Mouse (Mus musculus) myocyte (in vitro differentiated cells): ENCODE results near the gene Esam. TPM values are rescaled to one million over a fixed set of nuclear protein-coding genes. Genes with fewer than 3 reads are reported as not detected.

Experiments
- H3K27me3 ChIP-seq: one replicate; pipeline ENCODE4 v1.6.1; 2011; ENCODE audit not compliant: control insufficient read depth, insufficient read depth, insufficient read length
- H3K36me3 ChIP-seq: one replicate; pipeline ENCODE4 v1.6.1; 2011; ENCODE audit not compliant: control insufficient read depth, insufficient read depth
- H3K4me2 ChIP-seq: one replicate; pipeline ENCODE4 v1.6.1; 2011; ENCODE audit warnings: low read depth, control low read depth
- H3K4me3 ChIP-seq: one replicate; pipeline ENCODE4 v1.5.1; 2011; ENCODE audit warnings: mild to moderate bottlenecking, control low read depth, moderate library complexity
- H3K79me2 ChIP-seq: one replicate; pipeline ENCODE4 v1.6.1; 2011; ENCODE audit not compliant: control insufficient read depth, insufficient read depth
- H3ac ChIP-seq: one replicate; pipeline ENCODE4 v1.6.1; 2011; ENCODE audit not compliant: control insufficient read depth, insufficient read length
- CEBPB ChIP-seq: IDR thresholded peaks from 2 replicates; pipeline ENCODE4 v1.6.1; 2011; ENCODE audit warnings: mild to moderate bottlenecking, moderate library complexity; ENCODE audit not compliant: poor library complexity, insufficient read depth, severe bottlenecking
- E2F4 ChIP-seq: IDR thresholded peaks from one replicate; pipeline ENCODE4 v1.6.1; 2011; ENCODE audit warnings: mild to moderate bottlenecking, control low read depth, moderate library complexity; ENCODE audit not compliant: insufficient read depth
- MAX ChIP-seq: IDR thresholded peaks from one replicate; pipeline ENCODE4 v1.6.1; 2011; ENCODE audit warnings: low read depth, mild to moderate bottlenecking, control low read depth
- MYOD1 ChIP-seq, 3 experiments: IDR thresholded peaks; one replicate each; pipeline ENCODE4 v1.6.1; 2011; ENCODE audit warnings: control low read depth in 2 of 3, low read depth in 2 of 3, mild to moderate bottlenecking in 2 of 3, moderate library complexity in 1 of 3; ENCODE audit not compliant: insufficient read length in 2 of 3, control insufficient read depth in 1 of 3
- MYOG ChIP-seq, 3 experiments: IDR thresholded peaks; one replicate each; pipeline ENCODE4 v1.6.1; 2011; ENCODE audit warnings: control low read depth in 2 of 3, low read depth in 2 of 3, mild to moderate bottlenecking in 2 of 3; ENCODE audit not compliant: insufficient read length in 2 of 3, control insufficient read depth in 1 of 3, insufficient read depth in 1 of 3
- POLR2A ChIP-seq: IDR thresholded peaks from one replicate; pipeline ENCODE4 v1.6.1; 2011; ENCODE audit warnings: low read depth, mild to moderate bottlenecking, control low read depth, moderate library complexity; ENCODE audit not compliant: insufficient read length
- POLR2AphosphoS2 ChIP-seq: IDR thresholded peaks from one replicate; pipeline ENCODE4 v1.6.1; 2011; ENCODE audit warnings: low read depth, control low read depth; ENCODE audit not compliant: insufficient read length
- REST ChIP-seq: IDR thresholded peaks from one replicate; pipeline ENCODE4 v1.6.1; 2011; ENCODE audit warnings: mild to moderate bottlenecking, control low read depth, moderate library complexity; ENCODE audit not compliant: insufficient read depth, insufficient read length
- SRF ChIP-seq: IDR thresholded peaks from one replicate; pipeline ENCODE4 v1.6.1; 2011; ENCODE audit warnings: low read depth; ENCODE audit not compliant: control insufficient read depth, insufficient read length
- TCF12 ChIP-seq: IDR thresholded peaks from one replicate; pipeline ENCODE4 v1.6.1; 2011; ENCODE audit warnings: mild to moderate bottlenecking, control low read depth; ENCODE audit not compliant: poor library complexity, insufficient read depth, severe bottlenecking
- TCF3 ChIP-seq: IDR thresholded peaks from one replicate; pipeline ENCODE4 v1.6.1; 2011; ENCODE audit warnings: low read depth, control low read depth; ENCODE audit not compliant: insufficient read length
- USF1 ChIP-seq: IDR thresholded peaks from one replicate; pipeline ENCODE4 v1.6.1; 2011; ENCODE audit warnings: low read depth, mild to moderate bottlenecking, control low read depth, moderate library complexity
- polyA plus RNA-seq: library from polyadenylated mRNA; unstranded; fragments of >200 nt; fragmentation: generic; extraction: Trizol; gene quantifications from one replicate; pipeline ENCODE4 v1.2.1, GENCODE M21; 2012; ENCODE audit warnings: missing spikeins

Esam gene
- polyA plus RNA-seq, 1 experiment: 0.04 TPM

DNA sequence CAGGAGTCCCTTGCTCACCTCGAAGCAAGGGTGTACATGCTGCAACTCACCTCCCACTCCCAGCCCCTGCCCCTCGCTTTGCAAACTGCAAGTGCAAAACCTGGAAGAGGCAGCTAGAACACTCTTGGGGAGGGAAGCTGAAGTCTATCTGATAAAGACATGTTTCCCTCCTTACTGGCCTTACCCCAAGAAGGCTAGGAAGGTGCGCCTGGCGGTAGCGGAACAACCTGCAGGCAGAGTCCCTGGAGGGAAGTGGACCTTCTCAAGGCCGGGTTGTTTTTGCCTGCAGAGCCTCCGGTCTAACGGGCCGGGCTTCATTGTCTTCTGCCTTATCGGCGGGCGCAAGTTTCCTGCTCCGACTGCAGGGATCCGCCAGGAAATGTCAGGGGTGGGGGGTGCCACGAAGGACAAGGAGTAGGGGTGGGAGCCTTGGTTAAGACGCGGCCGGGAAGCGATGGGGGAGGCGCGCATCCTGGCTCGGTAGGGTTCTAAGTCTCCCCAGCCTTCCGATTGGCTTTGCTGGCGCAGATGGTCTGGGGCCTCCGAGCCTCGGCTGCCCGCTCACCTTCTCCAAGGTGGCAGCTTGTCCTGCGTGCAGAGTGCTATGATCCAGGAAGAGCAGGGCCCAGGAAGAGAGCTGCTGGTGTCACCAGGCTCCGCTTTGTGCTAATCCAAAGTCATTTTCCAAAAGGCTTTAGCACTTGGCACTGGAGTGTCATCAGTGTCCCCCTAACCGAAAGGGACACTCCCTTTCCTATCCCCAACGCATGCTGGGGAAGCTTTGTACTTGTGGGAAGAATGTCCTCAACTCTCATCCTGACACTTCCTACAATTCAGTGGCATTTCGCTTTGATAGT is 2.4 kb downstream of the Esam start:
- no peak overlapping the region for H3ac ChIP-seq
- no peaks in the 10 kb centered on the region for H3K27me3 ChIP-seq
- H3K36me3 ChIP-seq: no peaks in the 10 kb centered on the region
- TF ChIP-seq E2F4 (no peak), REST (no peak), MYOG (IDR thresholded peaks at IDR 0.05; ENCODE audit: control insufficient read depth in 1 of 3, insufficient read depth in 1 of 3, insufficient read length in 2 of 3, low read depth in 2 of 3) (no peak), MYOD1 (IDR thresholded peaks at IDR 0.05; ENCODE audit: control insufficient read depth in 1 of 3, insufficient read length in 2 of 3, low read depth in 2 of 3) (no peak), CEBPB (no peak), POLR2A (no peak), TCF12 (no peak), MAX (no peak), TCF3 (no peak), POLR2AphosphoS2 (no peak), USF1 (no peak), SRF (no peak)
- no peak overlapping the region for H3K4me2 ChIP-seq
- no peaks in the 10 kb centered on the region for H3K79me2 ChIP-seq
- no peak overlapping the region for H3K4me3 ChIP-seq

DNA sequence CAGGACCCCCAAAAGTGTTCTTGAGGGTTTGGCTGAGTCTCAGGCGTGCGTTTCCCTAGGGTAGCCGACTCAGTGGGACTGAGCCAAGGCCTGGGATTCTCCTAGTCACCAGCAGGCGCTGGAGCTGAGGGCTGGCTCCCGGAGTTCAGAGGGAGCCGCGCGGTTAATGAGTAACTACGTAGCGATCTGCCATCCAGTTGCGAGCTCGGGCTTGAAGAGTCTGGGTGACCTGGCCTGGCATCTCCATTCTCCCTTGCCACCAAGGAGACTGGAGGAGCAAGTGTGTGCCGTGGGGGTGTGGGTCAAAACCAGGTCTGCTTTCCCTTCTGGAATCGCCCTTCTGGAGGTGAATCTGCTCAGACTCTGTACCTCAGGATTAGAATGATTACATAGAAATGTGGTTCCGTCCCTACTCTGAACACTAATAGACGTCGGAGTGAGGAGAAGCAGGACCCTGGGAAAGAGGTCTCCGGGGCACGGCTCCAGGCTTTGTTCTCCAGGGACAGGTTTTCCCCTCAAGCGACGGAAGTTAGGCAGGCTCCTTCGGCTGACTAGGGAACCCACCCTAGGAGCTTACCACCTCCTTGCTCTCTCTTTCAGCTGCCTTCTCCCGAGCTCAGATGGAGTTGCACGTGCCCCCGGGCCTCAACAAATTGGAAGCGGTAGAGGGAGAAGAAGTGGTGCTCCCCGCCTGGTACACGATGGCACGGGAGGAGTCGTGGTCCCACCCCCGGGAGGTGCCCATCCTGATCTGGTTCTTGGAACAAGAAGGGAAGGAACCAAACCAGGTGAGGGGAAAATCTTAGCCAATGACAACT is 3.2 kb downstream of the Esam start:
- Histone ChIP-seq H3K4me2 (no peak overlapping the region), H3K36me3 (no peaks in the 10 kb centered on the region), H3K79me2 (no peaks in the 10 kb centered on the region), H3ac (no peak overlapping the region), H3K4me3 (no peak overlapping the region), H3K27me3 (no peaks in the 10 kb centered on the region)
- TF ChIP-seq MYOG (IDR thresholded peaks at IDR 0.05; ENCODE audit: control insufficient read depth in 1 of 3, insufficient read depth in 1 of 3, insufficient read length in 2 of 3, low read depth in 2 of 3) (no peak), REST (no peak), TCF3 (no peak), POLR2AphosphoS2 (no peak), MAX (no peak), CEBPB (no peak), MYOD1 (IDR thresholded peaks at IDR 0.05; ENCODE audit: control insufficient read depth in 1 of 3, insufficient read length in 2 of 3, low read depth in 2 of 3) (no peak), POLR2A (no peak), SRF (no peak), TCF12 (no peak), E2F4 (no peak), USF1 (no peak)

GRCm38 (mm10) chr9:37536851-37537250 is 9.0 kb downstream of the Esam start:
- no peaks in the 10 kb centered on the region for H3K79me2 ChIP-seq
- H3K36me3 ChIP-seq: no peaks in the 10 kb centered on the region
- no peak overlapping the region for H3K4me3 ChIP-seq
- no peaks in the 10 kb centered on the region for H3K27me3 ChIP-seq
- TF ChIP-seq MAX: no peak
- no peak for TF ChIP-seq MYOD1 (IDR thresholded peaks at IDR 0.05; ENCODE audit: control insufficient read depth in 1 of 3, insufficient read length in 2 of 3, low read depth in 2 of 3)
- no peak overlapping the region for H3K4me2 ChIP-seq
- H3ac ChIP-seq: no peak overlapping the region

- TF ChIP-seq MYOD1 (IDR thresholded peaks at IDR 0.05; ENCODE audit: control insufficient read depth in 1 of 3, insufficient read length in 2 of 3, low read depth in 2 of 3): no peak
- TF ChIP-seq MYOG (IDR thresholded peaks at IDR 0.05; ENCODE audit: control insufficient read depth in 1 of 3, insufficient read depth in 1 of 3, insufficient read length in 2 of 3, low read depth in 2 of 3): no peak
- no peak for TF ChIP-seq POLR2AphosphoS2
- TF ChIP-seq SRF: no peak
- TF ChIP-seq USF1: no peak
- TF ChIP-seq CEBPB: no peak
- no peak for TF ChIP-seq MAX
- no peak for TF ChIP-seq E2F4
- no peak for TF ChIP-seq TCF12
- H3K36me3 ChIP-seq: no peaks in the 10 kb centered on the region
- no peak overlapping the region for H3K4me2 ChIP-seq
- H3K79me2 ChIP-seq: no peaks in the 10 kb centered on the region
- no peaks in the 10 kb centered on the region for H3K27me3 ChIP-seq
- no peak overlapping the region for H3K4me3 ChIP-seq
- no peak overlapping the region for H3ac ChIP-seq
These were observed 9.9 kb downstream of the Esam start for GRCm38 (mm10) chr9:37537658-37538250.
